Mouse (Mus musculus) olfactory bulb, adult 2 months (tissue): ENCODE measurements around the gene Wipf3.

Source experiments
- CTCF ChIP-seq: fragments of 200-500 bp; IDR thresholded peaks from 2 replicates; pipeline ENCODE4 v1.5.1; 2012; ENCODE audit warnings: low read depth, mild to moderate bottlenecking, low read length, moderate library complexity; ENCODE audit not compliant: insufficient read depth
- POLR2A ChIP-seq: fragments of 200-500 bp; IDR thresholded peaks from 2 replicates; pipeline ENCODE4 v1.6.1; 2012; ENCODE audit warnings: mild to moderate bottlenecking, low read depth, low read length, moderate library complexity; ENCODE audit not compliant: insufficient read depth

GRCm38 (mm10) chr6:54434171-54434570 is 4.8 kb downstream of the Wipf3 start:
- TF ChIP-seq POLR2A (no peak), CTCF (no peak)
